Mouse (Mus musculus): ENCODE results near the gene Fahd1. TPM values are rescaled to one million over a fixed set of nuclear protein-coding genes. Genes with fewer than 3 reads are reported as not detected.

Gene Fahd1
- total RNA-seq, 2 experiments from 2014 or later, result 19.8 to 20.6 TPM

Other genes with a start within 250 kb of the Fahd1 start
- gene Tsc2, start 217.7 kb downstream of the Fahd1 start, total RNA-seq (2021), result 100 to 1,000 TPM; 150 to 186 TPM
- 1 to 10 TPM; 3.3 to 4.7 TPM for gene Nthl1, start 217.7 kb downstream of the Fahd1 start, total RNA-seq (2021)
- 10 to 100 TPM; 45.1 to 50.0 TPM for gene Slc9a3r2, start 200.0 kb downstream of the Fahd1 start, total RNA-seq (2021)
- 1 to 10 TPM; 2.1 to 2.9 TPM for gene Npw, start 191.9 kb downstream of the Fahd1 start, total RNA-seq (2021)
- gene Zfp598, start 180.7 kb downstream of the Fahd1 start, total RNA-seq (2021), result 10 to 100 TPM; 36.9 to 40.0 TPM
- gene Syngr3, start 160.4 kb downstream of the Fahd1 start, total RNA-seq (2021), result 100 to 1,000 TPM; 160 to 178 TPM
- gene Gfer, start 154.2 kb downstream of the Fahd1 start, total RNA-seq (2021), result 10 to 100 TPM; 18.6 to 19.2 TPM
- 1 to 10 TPM; 2.7 to 3.0 TPM for gene Noxo1, start 154.1 kb downstream of the Fahd1 start, total RNA-seq (2021)
- gene Tbl3, start 142.7 kb downstream of the Fahd1 start, total RNA-seq (2021), result 10 to 100 TPM; 27.7 to 29.8 TPM
- not detected for gene Rnf151, start 132.3 kb downstream of the Fahd1 start, total RNA-seq (2021)
- 100 to 1,000 TPM; 352 to 392 TPM for gene Rps2, start 132.2 kb downstream of the Fahd1 start, total RNA-seq (2021)
- 100 to 1,000 TPM; 201 to 234 TPM for gene Ndufb10, start 125.9 kb downstream of the Fahd1 start, total RNA-seq (2021)
- gene Rpl3l, start 122.5 kb downstream of the Fahd1 start, total RNA-seq (2021), result under 1 TPM in 1 of 2 experiments, not detected in 1; 0.20 TPM
- 10 to 100 TPM; 40.5 to 46.2 TPM for gene Msrb1, start 113.7 kb downstream of the Fahd1 start, total RNA-seq (2021)
- under 1 TPM; 0.26 to 0.37 TPM for gene Hs3st6, start 97.4 kb downstream of the Fahd1 start, total RNA-seq (2021)
- not detected for gene Meiob, start 46.1 kb downstream of the Fahd1 start, total RNA-seq (2021)
- 100 to 1,000 TPM; 127 to 136 TPM for gene Hagh, start 10.2 kb downstream of the Fahd1 start, total RNA-seq (2021)
- not detected for gene Igfals, start 15.6 kb upstream of the Fahd1 start, total RNA-seq (2021)
- 10 to 100 TPM; 33.5 to 38.1 TPM for gene Nubp2, start 36.0 kb upstream of the Fahd1 start, total RNA-seq (2021)
- 10 to 100 TPM; 41.5 to 48.9 TPM for gene Spsb3, start 36.3 kb upstream of the Fahd1 start, total RNA-seq (2021)
- 10 to 100 TPM; 54.0 to 69.1 TPM for gene Eme2, start 44.7 kb upstream of the Fahd1 start, total RNA-seq (2021)
- 10 to 100 TPM; 74.3 to 78.9 TPM for gene Mrps34, start 44.8 kb upstream of the Fahd1 start, total RNA-seq (2021)
- gene Nme3, start 46.1 kb upstream of the Fahd1 start, total RNA-seq (2021), result 10 to 100 TPM; 54.8 to 61.5 TPM
- 100 to 1,000 TPM; 367 to 401 TPM for gene Mapk8ip3, start 86.6 kb upstream of the Fahd1 start, total RNA-seq (2021)
- gene Jpt2, start 110.3 kb upstream of the Fahd1 start, total RNA-seq (2021), result 1 to 10 TPM; 5.5 to 5.6 TPM
- 10 to 100 TPM; 23.6 to 27.5 TPM for gene Cramp1l, start 165.4 kb upstream of the Fahd1 start, total RNA-seq (2021)
- gene Ift140, start 165.7 kb upstream of the Fahd1 start, total RNA-seq (2021), result 10 to 100 TPM; 20.8 to 24.1 TPM
- gene Tmem204, start 233.2 kb upstream of the Fahd1 start, total RNA-seq (2021), result 1 to 10 TPM; 8.0 to 8.4 TPM